Mouse (Mus musculus) embryonic facial prominence, embryonic 15.5 days (tissue): ENCODE data around the gene Agt. TPM values are rescaled to one million over a fixed set of nuclear protein-coding genes. Genes with fewer than 3 reads are reported as not detected.

Source experiments
- polyA plus RNA-seq: library from polyadenylated mRNA; unstranded; fragments of >200 nt; fragmentation: Nextera tagmentation; extraction: Ambion mirVana; gene quantifications from 2 replicates; pipeline ENCODE4 v1.2.1, GENCODE M21; 2015

The Agt gene
- polyA plus RNA-seq, 1 experiment from 2014 or later = 3.0 TPM

Other genes with a start within 250 kb of the Agt start
- gene Pgbd5, start 130.0 kb downstream of the Agt start, polyA plus RNA-seq = 2.0 and 2.1 TPM in 2 replicates
- gene Cog2, start 48.9 kb downstream of the Agt start, polyA plus RNA-seq = 38.1 and 40.5 TPM in 2 replicates
- 0.25 and 0.55 TPM in 2 replicates for gene Capn9, start 6.4 kb upstream of the Agt start, polyA plus RNA-seq
- gene 2310022B05Rik, start 93.7 kb upstream of the Agt start, polyA plus RNA-seq = 37.3 and 38.6 TPM in 2 replicates
- 39.7 and 41.2 TPM in 2 replicates for gene Ttc13, start 152.3 kb upstream of the Agt start, polyA plus RNA-seq
- 19.4 and 21.6 TPM in 2 replicates for gene Arv1, start 152.4 kb upstream of the Agt start, polyA plus RNA-seq
- gene Fam89a, start 182.1 kb upstream of the Agt start, polyA plus RNA-seq = 5.4 and 6.6 TPM in 2 replicates
- 0.13 and 0.17 TPM in 2 replicates for gene Trim67, start 223.4 kb upstream of the Agt start, polyA plus RNA-seq